27 mouse cellular contexts compared by ENCODE assay signal in genomic region chr9:45348560-45348959, GRCm38 (mm10). TPM values are rescaled to one million over a fixed set of nuclear protein-coding genes. Genes with fewer than 3 reads are reported as not detected.
A peak's percentile ranks its signal among the peaks of the same experiment; 100 is the strongest.
DNase-seq lines count a peak whose midpoint lies in the region; ATAC-seq and TF ChIP-seq lines count a peak whose summit lies in the region.
"Had no signal": no experiment of that assay in that cellular context is flagged by ENCODE, and none has a peak within 500 bp of the region (broad histone marks: within the 10 kb centered on the region; RNA-seq: fewer than 3 reads in every experiment).

No protein-coding gene starts in this region.

- in situ Hi-C loops in ES-E14 (cut with MboI; ENCODE audit: low sequenced_read_pairs in 2 of 2, unreplicated experiment in 2 of 2): loop anchor here in 1 of 2 experiments (5.0 kb wide), 1 partner anchor 39 kb away; no protein-coding TSS in a partner anchor

- H3K36me3 ChIP-seq in ES-Bruce4 (ENCODE audit: control insufficient read depth, insufficient read depth, low read length, poor library complexity, severe bottlenecking): no peaks in the 10 kb centered on the region
- H3K36me3 ChIP-seq in ES-E14 (ENCODE audit: control insufficient read depth, insufficient read depth, low read length, poor library complexity, severe bottlenecking): no peaks in the 10 kb centered on the region
- H3K36me3 ChIP-seq in intestine, embryonic 16.5 days (ENCODE audit: control insufficient read depth, insufficient read depth, low read length): no peaks in the 10 kb centered on the region
- H3K36me3 ChIP-seq: embryonic facial prominence, embryonic 13.5 days; embryonic facial prominence, embryonic 15.5 days; forebrain, embryonic 10.5 days; forebrain, embryonic 12.5 days had no signal

- no peak overlapping the region for H3K4me2 ChIP-seq in intestine, embryonic 16.5 days (ENCODE audit: low read depth, low read length)
- H3K4me2 ChIP-seq: embryonic facial prominence, embryonic 13.5 days; embryonic facial prominence, embryonic 15.5 days; forebrain, embryonic 12.5 days had no signal

- H3K27ac ChIP-seq in ES-Bruce4 (ENCODE audit: insufficient read depth, low read length) (peak overlapping the region; percentile 72), ES-E14 (ENCODE audit: insufficient read depth, low read depth, low read length, poor library complexity, severe bottlenecking) (peak overlapping the region; percentile 68)
- H3K27ac ChIP-seq in intestine, embryonic 16.5 days (ENCODE audit: low read length): no peak overlapping the region
- H3K27ac ChIP-seq: embryonic facial prominence, embryonic 13.5 days; embryonic facial prominence, embryonic 15.5 days; forebrain, embryonic 10.5 days; forebrain, embryonic 12.5 days had no signal

- H3K9me3 ChIP-seq in ES-Bruce4 (replicated peaks; ENCODE audit: control insufficient read depth, insufficient read depth, low read length, poor library complexity, severe bottlenecking): no peaks in the 10 kb centered on the region
- 0 out of 2 replicates have a peak, but pooled peaks cover 2% of the 10 kb centered on the region for H3K9me3 ChIP-seq in ES-E14 (ENCODE audit: control insufficient read depth, insufficient read depth, low read depth, low read length)
- no peaks in the 10 kb centered on the region for H3K9me3 ChIP-seq in intestine, embryonic 16.5 days (ENCODE audit: control insufficient read depth, low read length)
- H3K9me3 ChIP-seq: embryonic facial prominence, embryonic 13.5 days; embryonic facial prominence, embryonic 15.5 days; forebrain, embryonic 10.5 days; forebrain, embryonic 12.5 days had no signal

- H3K4me3 ChIP-seq in ES-Bruce4 (ENCODE audit: low read depth, low read length) (no peak overlapping the region), ES-E14 (ENCODE audit: insufficient read depth in 1 of 2, low read depth in 1 of 2, low read length in 2 of 2, poor library complexity in 1 of 2, severe bottlenecking in 1 of 2) (no peak overlapping the region)
- no peak overlapping the region for H3K4me3 ChIP-seq in intestine, embryonic 16.5 days (ENCODE audit: low read length)
- H3K4me3 ChIP-seq: embryonic facial prominence, embryonic 13.5 days; embryonic facial prominence, embryonic 15.5 days; erythroblast, embryonic 14.5 days; forebrain, embryonic 10.5 days; forebrain, embryonic 12.5 days had no signal

- WGBS in intestine, embryonic 16.5 days: 73% methylated on average over 6 of the region's 6 CpGs

- TF ChIP-seq CTCF in ES-Bruce4 (IDR thresholded peaks at IDR 0.05; ENCODE audit: low read depth, low read length): no peak

- TF ChIP-seq EP300 in ES-Bruce4 (IDR thresholded peaks at IDR 0.05; ENCODE audit: insufficient read depth, low read depth, low read length): 0 out of 2 replicates have a peak, but pooled peaks have one; percentile 53

- H3K9ac ChIP-seq in ES-Bruce4 (ENCODE audit: low read depth, poor library complexity, severe bottlenecking): no peak overlapping the region
- no peak overlapping the region for H3K9ac ChIP-seq in ES-E14 (ENCODE audit: insufficient read depth, low read depth, low read length, poor library complexity, severe bottlenecking)
- no peak overlapping the region for H3K9ac ChIP-seq in intestine, embryonic 16.5 days (ENCODE audit: low read depth, low read length)
- H3K9ac ChIP-seq: embryonic facial prominence, embryonic 13.5 days; embryonic facial prominence, embryonic 15.5 days; forebrain, embryonic 12.5 days had no signal

- DNase-seq in ES-E14 (ENCODE audit: low read depth, low spot score): peak; percentile 36
- DNase-seq in ZHBTc4 (ENCODE audit: low read depth, low spot score): peak; percentile 51
- DNase-seq in thymus, postnatal 10 days (ENCODE audit: low spot score in 2 of 2): no peak
- no peak for DNase-seq in right cerebral cortex, postnatal 36 days (ENCODE audit: low spot score in 2 of 2)
- DNase-seq: adrenal gland, adult 2 months; adrenal gland, postnatal 10 days; adrenal gland, postnatal 25 days; cerebellum, adult 11 months; cerebellum, adult 18-20 months; cerebellum, adult 8-10 months; cerebellum, adult 9-11 months; cerebellum, postnatal 14 days; cerebellum, postnatal 36 days; embryo, embryonic 11 days had no signal

- peaks cover 2% of the 10 kb centered on the region for H3K4me1 ChIP-seq in ES-Bruce4 (ENCODE audit: control insufficient read depth, insufficient read depth, low read length)
- peaks cover 0 to 11% of the 10 kb centered on the region in 2 experiments; a peak in 3 of 4 replicates for H3K4me1 ChIP-seq in ES-E14 (ENCODE audit: control insufficient read depth in 2 of 2, insufficient read depth in 2 of 2, low read length in 2 of 2, poor library complexity in 1 of 2)
- no peaks in the 10 kb centered on the region for H3K4me1 ChIP-seq in intestine, embryonic 16.5 days (ENCODE audit: control insufficient read depth, insufficient read depth, low read length)
- H3K4me1 ChIP-seq: embryonic facial prominence, embryonic 13.5 days; embryonic facial prominence, embryonic 15.5 days; forebrain, embryonic 12.5 days had no signal

- no peak for TF ChIP-seq POLR2A in ES-Bruce4 (IDR thresholded peaks at IDR 0.05; ENCODE audit: insufficient read depth, low read length)

- no peak for ATAC-seq in intestine, embryonic 16.5 days
- ATAC-seq: forebrain, embryonic 14.5 days had no signal

- no peaks in the 10 kb centered on the region for H3K27me3 ChIP-seq in ES-Bruce4 (ENCODE audit: control insufficient read depth, insufficient read depth, low read length, poor library complexity, severe bottlenecking)
- H3K27me3 ChIP-seq in intestine, embryonic 16.5 days (replicated peaks; ENCODE audit: control insufficient read depth, insufficient read depth, low read length): no peaks in the 10 kb centered on the region
- H3K27me3 ChIP-seq: embryonic facial prominence, embryonic 13.5 days; embryonic facial prominence, embryonic 15.5 days; forebrain, embryonic 12.5 days had no signal

TF ChIP-seq in ES-E14, 5 proteins besides CTCF, POLR2A, EP300 and RAD21:
- TF ChIP-seq ZC3H11A (IDR thresholded peaks at IDR 0.05; ENCODE audit: borderline replicate concordance, low read depth, low read length) (no peak), HCFC1 (IDR thresholded peaks at IDR 0.05; ENCODE audit: borderline replicate concordance, insufficient read depth, low read length) (no peak), CHD2 (IDR thresholded peaks at IDR 0.05; ENCODE audit: low read depth, low read length) (no peak), MAFK (IDR thresholded peaks at IDR 0.05; ENCODE audit: insufficient read depth, low read depth, low read length) (no peak), ZNF384 (IDR thresholded peaks at IDR 0.05; ENCODE audit: low read depth, low read length) (no peak)

RNA-seq across cellular contexts. Expression of gene Fxyd6, which starts 21.4 kb away (rescaled TPM):
- polyA plus RNA-seq in ES-Bruce4 (2011; ENCODE audit: insufficient read depth, insufficient read length, low read depth, missing spikeins): 88.6 and 89.9 TPM in 2 replicates
- 98.9 and 211 TPM in 2 replicates for total RNA-seq in ES-E14 (2012; rRNA removed)
- polyA plus RNA-seq in intestine, embryonic 16.5 days (2015; fragmentation: Nextera tagmentation; extraction: Ambion mirVana): 65.8 and 66.7 TPM in 2 replicates
- total RNA-seq: common myeloid progenitor, adult 5-6 weeks; MEL had no signal
- polyA plus RNA-seq: C2C12; erythroblast, embryonic 14.5 days had no signal

RNA-seq across cellular contexts. Expression of gene Tmprss13, which starts 29.7 kb away (rescaled TPM):
- polyA plus RNA-seq in ES-Bruce4 (2011; ENCODE audit: insufficient read depth, insufficient read length, low read depth, missing spikeins): 1.9 and 2.8 TPM in 2 replicates
- total RNA-seq in ES-E14 (2012; rRNA removed): 0.22 and 0.90 TPM in 2 replicates
- polyA plus RNA-seq in intestine, embryonic 16.5 days (2015; fragmentation: Nextera tagmentation; extraction: Ambion mirVana): 0.21 and 0.51 TPM in 2 replicates
- total RNA-seq: common myeloid progenitor, adult 5-6 weeks; MEL had no signal
- polyA plus RNA-seq: C2C12; erythroblast, embryonic 14.5 days; forebrain, embryonic 10.5 days; forebrain, embryonic 16.5 days; frontal cortex, adult 2 months had no signal

RNA-seq across cellular contexts. Expression of gene Fxyd2, which starts 50.9 kb away (rescaled TPM):
- polyA plus RNA-seq in ES-Bruce4 (2011; ENCODE audit: insufficient read depth, insufficient read length, low read depth, missing spikeins): not detected in 2 replicates
- total RNA-seq in ES-E14 (2012; rRNA removed): 2.2 and 2.5 TPM in 2 replicates
- 2.2 and 3.1 TPM in 2 replicates for polyA plus RNA-seq in intestine, embryonic 16.5 days (2015; fragmentation: Nextera tagmentation; extraction: Ambion mirVana)
- total RNA-seq: MEL had no signal
- polyA plus RNA-seq: C2C12; erythroblast, embryonic 14.5 days had no signal

Comparison
In these comparisons a context has a peak if more than half of its experiments do, and no peak if none do; other contexts are left out.
1. DNase-seq: peak in ES-E14 (single experiment) and ZHBTc4 (single experiment); none in thymus, postnatal 10 days (0 of 2) and right cerebral cortex, postnatal 36 days (0 of 2).